Mouse (Mus musculus) myocyte (in vitro differentiated cells): Measurements from ENCODE around the gene Pcgf5.

Source experiments
- CEBPB ChIP-seq: IDR thresholded peaks from 2 replicates; pipeline ENCODE4 v1.6.1; 2011; ENCODE audit warnings: mild to moderate bottlenecking, moderate library complexity; ENCODE audit not compliant: poor library complexity, insufficient read depth, severe bottlenecking
- E2F4 ChIP-seq: IDR thresholded peaks from one replicate; pipeline ENCODE4 v1.6.1; 2011; ENCODE audit warnings: mild to moderate bottlenecking, control low read depth, moderate library complexity; ENCODE audit not compliant: insufficient read depth
- MAX ChIP-seq: IDR thresholded peaks from one replicate; pipeline ENCODE4 v1.6.1; 2011; ENCODE audit warnings: low read depth, mild to moderate bottlenecking, control low read depth
- MYOD1 ChIP-seq, 3 experiments: IDR thresholded peaks; one replicate each; pipeline ENCODE4 v1.6.1; 2011; ENCODE audit warnings: control low read depth in 2 of 3, low read depth in 2 of 3, mild to moderate bottlenecking in 2 of 3, moderate library complexity in 1 of 3; ENCODE audit not compliant: insufficient read length in 2 of 3, control insufficient read depth in 1 of 3
- POLR2A ChIP-seq: IDR thresholded peaks from one replicate; pipeline ENCODE4 v1.6.1; 2011; ENCODE audit warnings: low read depth, mild to moderate bottlenecking, control low read depth, moderate library complexity; ENCODE audit not compliant: insufficient read length
- POLR2AphosphoS2 ChIP-seq: IDR thresholded peaks from one replicate; pipeline ENCODE4 v1.6.1; 2011; ENCODE audit warnings: low read depth, control low read depth; ENCODE audit not compliant: insufficient read length
- REST ChIP-seq: IDR thresholded peaks from one replicate; pipeline ENCODE4 v1.6.1; 2011; ENCODE audit warnings: mild to moderate bottlenecking, control low read depth, moderate library complexity; ENCODE audit not compliant: insufficient read depth, insufficient read length
- SRF ChIP-seq: IDR thresholded peaks from one replicate; pipeline ENCODE4 v1.6.1; 2011; ENCODE audit warnings: low read depth; ENCODE audit not compliant: control insufficient read depth, insufficient read length
- TCF12 ChIP-seq: IDR thresholded peaks from one replicate; pipeline ENCODE4 v1.6.1; 2011; ENCODE audit warnings: mild to moderate bottlenecking, control low read depth; ENCODE audit not compliant: poor library complexity, insufficient read depth, severe bottlenecking
- USF1 ChIP-seq: IDR thresholded peaks from one replicate; pipeline ENCODE4 v1.6.1; 2011; ENCODE audit warnings: low read depth, mild to moderate bottlenecking, control low read depth, moderate library complexity

DNA sequence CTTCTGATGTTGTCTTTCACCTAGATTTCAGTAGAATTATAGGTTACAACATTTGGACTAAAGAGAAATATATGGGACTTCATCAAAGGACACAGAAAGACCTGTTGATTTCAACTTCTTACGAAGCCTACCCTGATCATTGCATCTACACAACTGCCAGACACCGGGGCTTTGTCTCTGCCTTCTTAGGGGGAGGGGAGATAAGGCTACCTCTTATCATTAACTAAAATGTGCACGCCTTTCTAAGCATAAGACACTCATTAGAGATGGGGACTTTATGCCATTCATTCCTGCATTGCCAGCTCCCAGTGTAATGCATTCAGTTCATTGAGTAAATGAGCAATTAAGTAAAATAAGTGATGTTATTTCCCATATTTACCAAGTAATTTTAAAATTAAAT, 85.1 kb downstream of the Pcgf5 start:
- TF ChIP-seq POLR2A (no peak), TCF12 (no peak), MAX (no peak), CEBPB (no peak), E2F4 (no peak), POLR2AphosphoS2 (no peak), REST (no peak), USF1 (no peak), SRF (no peak), MYOD1 (IDR thresholded peaks at IDR 0.05; ENCODE audit: control insufficient read depth in 1 of 3, insufficient read length in 2 of 3, low read depth in 2 of 3) (no peak)
